Mouse (Mus musculus) layer of hippocampus, postnatal 36 days (tissue): ENCODE data around the gene Skap1. TPM values are rescaled to one million over a fixed set of nuclear protein-coding genes. Genes with fewer than 3 reads are reported as not detected.

Experiments used
- DNase-seq, 2 experiments: peaks; one replicate each; pipeline ENCODE4 v3.0.0; 2022
- total RNA-seq, 2 experiments: library from RNA; stranded (reverse); gene quantifications; 2 replicates each; pipeline ENCODE4 v1.2.3; 2021

Gene Skap1
- total RNA-seq, 2 experiments from 2014 or later: 0.60 to 1.0 TPM

DNA sequence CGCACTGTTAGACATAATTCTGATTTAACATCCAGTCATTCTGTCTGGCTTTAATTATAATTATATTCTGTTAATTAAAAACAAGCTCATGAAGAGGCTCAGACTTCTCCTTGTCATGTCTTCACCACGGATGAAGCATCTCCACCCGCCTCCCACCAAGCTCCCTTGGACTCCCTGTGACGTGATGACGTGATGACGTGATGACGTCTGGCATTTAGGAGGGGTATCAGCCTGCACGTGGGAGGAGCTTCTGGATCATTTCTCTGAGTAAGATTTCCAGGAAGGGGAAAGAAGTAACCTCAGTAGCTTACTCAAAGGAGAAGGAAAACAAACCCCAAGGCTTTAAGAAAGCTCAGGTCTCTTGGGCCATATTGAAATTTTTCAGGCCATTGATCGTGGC lies 165.4 kb downstream of the Skap1 start:
- DNase-seq: peak; percentile 12 to 47

DNA sequence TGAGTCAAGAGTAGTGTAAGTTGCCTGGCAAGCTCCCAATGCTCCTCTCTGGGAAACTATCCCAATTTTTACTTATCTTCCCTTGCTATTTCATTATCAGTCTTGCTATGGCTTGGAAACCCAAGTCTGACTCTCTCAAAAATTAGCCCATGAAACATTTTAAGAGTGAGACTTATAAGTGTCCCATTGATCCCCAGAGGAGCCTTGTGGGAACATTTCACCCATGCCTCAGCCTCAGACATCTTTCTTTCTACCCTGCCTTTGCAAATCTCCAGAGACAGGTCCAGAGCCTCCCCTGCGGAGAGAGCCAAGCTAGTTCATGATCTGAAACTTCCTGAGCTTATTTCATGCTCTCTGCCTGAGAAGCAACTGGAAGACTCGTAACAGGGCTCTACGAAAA lies 167.1 kb downstream of the Skap1 start:
- DNase-seq: no peak

DNA sequence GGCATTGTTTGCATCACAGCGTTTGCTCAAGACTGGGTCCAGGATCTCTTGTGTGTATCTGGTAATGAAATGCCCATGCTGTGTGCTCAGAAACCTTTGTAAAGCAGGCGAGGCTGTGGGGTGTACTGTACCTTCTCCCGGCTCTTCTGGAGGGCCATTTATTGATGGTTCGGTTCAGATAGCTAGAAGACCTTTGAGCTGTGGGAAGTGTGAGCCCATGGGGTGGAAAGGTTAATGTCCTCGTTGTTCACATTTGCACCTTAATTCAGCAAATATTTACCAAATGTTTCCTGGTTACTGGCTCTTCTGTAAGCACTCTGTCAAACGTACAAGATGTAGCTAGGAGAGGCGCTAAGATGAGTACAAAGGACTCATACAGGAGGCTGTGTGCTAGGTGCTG lies 173.5 kb downstream of the Skap1 start:
- DNase-seq: no peak

DNA sequence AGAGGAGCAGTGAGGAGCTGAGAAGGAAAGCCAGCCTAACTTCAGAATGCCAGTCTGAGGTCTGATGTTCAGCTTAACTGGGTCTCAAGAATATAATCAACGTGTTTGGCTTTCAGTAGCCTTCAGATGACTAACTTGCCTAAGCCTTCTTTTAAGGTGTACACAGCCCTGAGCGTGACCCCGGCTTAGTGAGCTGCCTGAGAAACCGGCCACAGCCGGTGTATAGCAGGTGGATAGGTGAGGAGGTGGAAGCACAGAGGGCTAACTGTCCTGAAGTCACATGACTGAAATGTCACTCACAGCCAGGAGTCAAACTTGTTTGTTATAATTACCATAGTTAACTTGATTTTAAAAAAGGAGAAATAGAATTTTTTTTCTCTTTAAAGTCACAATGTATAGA lies 175.4 kb downstream of the Skap1 start:
- DNase-seq: no peak

DNA sequence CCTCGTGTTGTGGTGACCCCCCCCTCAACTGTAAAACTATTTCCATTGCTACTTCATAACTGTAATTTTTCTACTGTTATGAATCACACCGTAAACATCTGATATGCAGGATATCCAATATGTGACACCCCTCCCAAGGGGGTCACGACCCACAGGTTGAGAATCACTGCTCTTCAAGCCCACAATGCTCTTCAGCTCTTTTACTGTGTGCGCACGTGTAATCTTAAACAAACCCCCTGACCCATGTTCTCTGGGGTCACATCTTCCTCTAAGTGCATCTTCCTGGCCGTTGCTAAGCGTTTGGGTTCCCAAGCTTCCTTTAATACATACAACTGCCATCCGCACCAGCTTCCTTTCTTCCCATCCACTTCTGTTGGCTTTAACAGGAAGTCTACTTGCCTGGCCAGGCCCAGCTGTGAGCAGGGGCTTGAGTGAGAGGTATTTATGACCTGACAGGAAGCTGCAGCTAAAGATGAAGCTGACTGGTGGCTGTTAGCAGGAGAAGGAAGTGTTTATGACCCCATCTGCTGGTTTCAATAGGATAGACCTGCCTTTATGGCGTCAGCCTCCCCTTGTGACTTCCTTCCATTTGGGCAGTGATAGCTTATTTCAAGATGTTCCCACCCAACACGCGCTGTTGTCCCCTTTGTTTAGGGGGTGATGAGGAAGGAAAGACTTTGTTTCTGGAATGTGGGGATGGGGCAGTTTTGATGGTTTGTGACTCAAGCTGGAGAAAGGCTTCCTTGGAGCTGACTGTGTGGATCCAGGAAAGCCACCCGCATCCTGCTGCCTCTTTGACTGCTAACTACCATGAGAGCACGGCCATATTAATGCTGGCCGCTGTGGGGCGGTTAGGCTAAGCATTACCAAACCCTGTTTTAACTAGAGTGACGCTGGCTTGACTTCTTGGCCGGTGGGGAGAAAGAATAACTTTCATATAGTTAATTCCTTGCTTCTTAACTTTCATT lies 178.1 kb downstream of the Skap1 start:
- DNase-seq: no peak

DNA sequence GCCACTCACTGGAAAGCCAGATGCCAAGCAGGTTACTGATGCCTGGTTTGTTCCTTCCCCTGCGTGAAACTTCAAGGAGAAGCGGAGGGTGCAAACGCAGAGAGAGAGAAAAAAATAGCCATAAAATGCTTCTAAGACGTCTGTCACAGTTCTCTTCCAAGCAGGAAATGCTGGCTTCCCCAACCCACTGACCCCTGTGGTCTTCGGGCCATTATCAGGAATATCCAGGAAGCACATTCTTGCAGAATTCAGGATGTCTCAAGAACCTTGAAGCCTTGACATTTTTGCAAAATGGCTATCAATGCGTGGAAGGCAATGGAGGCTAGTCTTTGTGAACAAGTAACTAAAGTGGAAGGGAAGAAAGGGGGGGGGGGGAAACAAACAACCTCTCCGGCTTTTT lies 180.6 kb downstream of the Skap1 start:
- no peak for DNase-seq

DNA sequence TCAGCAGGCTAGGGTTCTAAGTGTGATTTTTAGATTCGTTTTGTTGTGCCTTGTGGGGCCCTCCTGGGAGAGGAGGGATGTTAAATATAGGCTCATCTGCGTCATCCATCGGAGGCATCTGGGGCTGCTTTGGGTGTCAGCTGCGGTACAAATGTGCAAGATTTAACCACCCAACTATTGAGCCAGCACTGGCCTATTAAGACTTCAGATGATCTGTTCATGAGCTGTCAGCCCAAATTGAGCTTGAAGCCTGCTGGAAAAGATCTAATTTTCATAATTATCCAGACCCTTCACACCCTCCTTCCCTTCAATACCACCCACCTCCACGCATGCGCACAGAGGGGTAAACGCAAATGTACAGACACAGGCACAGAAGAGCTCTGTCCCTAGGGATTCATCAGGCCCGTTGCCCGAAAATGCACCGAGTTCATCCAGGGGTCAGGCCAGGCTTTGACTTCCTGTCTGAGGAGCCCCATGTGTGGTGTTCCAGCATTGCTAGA lies 181.2 kb downstream of the Skap1 start:
- peak; percentile 14 for DNase-seq

DNA sequence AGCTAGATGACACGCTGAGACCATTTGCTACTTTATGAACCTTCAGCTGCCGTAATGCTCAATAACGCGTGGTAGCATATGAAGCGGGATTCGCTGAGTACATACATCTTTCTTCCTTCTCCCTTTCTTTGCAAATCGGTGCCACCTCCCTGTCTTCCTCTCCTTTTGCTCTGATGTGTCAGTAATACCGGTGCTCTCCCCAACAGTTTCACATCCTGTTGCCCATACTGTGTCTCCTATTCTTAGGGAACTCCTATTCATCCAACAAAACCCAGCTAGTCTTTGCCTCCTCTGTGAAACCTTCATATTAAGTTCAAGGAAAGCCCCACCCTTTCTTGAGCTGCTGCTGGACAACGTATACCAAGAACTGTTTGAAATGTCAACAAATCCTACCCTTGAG lies 187.5 kb downstream of the Skap1 start:
- DNase-seq: no peak

DNA sequence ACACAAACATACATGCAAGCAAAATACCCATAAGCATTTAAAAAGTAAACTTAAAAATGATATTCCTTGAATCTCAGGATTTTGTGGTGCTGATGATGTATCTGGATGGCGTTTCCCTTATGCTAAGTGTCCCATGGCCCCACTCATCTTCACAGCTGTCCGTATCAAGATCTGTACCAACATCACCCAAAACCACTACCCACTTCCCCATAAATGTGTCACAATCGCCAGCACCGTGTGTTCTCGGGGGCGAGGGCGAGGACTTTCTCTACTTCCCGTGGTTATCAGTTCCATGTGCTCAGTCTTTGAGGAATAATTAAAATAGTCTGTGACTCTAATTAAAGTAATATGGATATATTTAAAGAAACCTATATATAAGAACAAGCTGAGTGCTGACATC lies 189.5 kb downstream of the Skap1 start:
- DNase-seq: no peak

DNA sequence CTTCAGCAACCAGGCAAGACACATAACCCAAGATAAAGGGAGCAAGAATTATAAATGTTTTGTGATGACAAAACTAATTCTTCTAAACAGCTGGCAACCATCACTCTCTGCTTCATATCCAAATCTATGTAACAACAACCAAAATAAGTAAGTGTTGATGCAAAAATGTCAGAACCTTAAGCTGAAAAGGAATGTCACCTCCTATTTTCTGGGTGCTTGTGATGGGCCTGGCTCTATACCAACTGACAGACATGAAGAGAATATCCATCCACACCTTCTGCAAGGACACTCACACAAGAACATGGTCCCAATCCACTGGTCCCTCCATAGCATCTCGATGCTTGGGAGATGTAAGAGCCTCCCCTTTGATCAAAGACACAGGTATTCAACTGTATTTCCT lies 194.0 kb downstream of the Skap1 start:
- no peak for DNase-seq

DNA sequence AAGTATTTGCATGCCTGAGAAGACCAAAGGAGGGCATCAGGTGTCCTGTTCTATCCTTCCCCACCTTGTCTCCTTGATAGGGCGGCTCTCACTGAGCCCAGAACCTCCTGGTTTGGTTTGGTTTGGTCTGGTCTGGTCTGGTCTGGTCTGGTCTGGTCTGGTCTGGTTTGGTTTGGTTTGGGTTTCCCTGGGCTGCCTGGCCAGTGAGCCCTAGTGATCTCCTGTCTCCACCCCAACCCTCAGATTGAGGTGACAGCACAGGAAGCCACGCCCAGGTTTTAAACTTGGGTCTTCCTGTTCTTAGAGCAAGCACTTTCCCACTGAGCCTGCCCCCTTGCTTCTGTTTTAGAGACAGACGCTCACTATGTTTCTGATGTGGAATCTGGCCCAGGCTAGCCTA lies 202.5 kb downstream of the Skap1 start:
- no peak for DNase-seq

DNA sequence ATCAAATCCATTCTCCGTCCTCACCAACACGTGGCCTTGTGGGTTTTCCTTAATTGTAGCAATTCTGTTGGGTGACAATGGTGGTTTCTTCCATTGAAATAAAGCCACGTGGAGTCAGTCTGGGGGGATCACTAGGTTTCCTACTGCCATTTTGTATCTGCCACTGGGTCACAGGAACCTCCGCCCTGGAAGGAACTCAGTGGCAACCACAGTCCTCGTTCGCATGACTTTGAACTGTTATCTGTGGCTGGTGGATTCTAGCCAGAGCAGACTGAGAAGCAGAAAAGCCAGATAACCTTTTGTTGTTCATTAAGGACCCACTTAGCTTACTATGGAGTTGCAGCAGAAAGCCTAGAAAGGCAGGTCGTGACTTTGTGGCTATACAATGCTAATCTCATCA lies 204.0 kb downstream of the Skap1 start:
- no peak for DNase-seq

DNA sequence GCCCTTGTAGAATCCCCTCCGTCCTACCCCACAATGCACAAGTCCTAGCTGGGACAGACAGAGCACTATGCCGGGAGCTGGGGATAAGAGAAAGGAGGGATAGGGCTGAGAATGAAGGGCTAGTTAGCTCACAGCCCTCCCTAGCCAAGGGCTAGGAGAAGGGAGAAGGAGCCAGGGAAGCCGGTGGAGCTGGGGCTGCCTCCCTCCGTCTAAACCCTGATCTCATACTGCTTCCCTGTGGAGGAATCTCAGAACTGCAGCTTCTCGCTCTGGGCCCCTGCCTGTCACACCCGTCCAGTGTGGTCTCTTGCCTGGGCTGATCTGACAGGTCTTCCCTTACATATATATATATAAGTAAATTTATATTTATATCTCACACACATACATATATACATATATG lies 209.4 kb downstream of the Skap1 start:
- peak; percentile 34 to 37 for DNase-seq

DNA sequence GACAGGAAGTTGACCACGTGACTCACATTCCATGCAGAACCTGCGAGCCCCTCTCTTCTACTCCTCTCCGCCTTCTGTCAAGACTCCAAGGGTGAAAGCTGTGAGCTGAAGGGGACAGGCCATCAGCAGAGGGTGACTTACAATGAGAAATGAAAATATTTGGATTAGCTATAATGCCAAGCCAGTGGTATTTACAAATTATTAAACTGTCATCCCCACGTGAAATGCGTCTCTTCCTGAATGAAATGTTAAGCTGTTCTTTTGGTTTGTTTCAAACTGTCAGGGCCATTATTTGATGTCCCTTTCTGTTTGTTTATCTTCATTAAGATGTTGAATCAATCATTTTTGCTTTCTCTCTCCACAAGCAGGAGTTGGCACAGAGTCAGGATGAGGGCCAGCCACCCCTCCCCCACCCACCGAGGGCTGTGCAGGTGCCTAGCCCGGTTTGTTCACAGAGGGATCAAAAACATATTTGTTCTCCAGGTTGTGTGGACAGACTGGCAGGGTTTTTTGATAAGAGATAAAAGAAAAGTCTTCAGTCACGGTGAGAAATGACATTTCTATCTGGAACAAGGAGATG lies 210.5 kb downstream of the Skap1 start:
- no peak for DNase-seq

DNA sequence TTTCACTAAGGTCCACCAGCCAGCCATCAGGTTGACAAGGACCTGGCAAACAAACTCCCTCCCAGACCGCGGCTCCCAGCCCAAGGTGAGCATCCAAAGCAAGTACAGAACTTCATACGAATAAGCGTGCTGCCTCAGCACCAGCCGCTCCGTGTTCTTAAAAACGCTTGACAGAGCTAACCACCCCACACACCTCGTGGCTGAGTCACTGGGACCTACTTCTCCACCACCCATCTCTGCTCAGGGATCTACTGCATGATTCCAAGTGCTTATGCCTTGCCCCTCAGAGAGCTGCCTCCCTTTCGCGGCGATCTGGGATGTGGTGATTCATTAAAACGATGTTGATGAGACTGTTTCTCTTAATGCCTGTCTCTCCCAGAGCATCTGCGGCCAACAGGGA lies 213.6 kb downstream of the Skap1 start:
- no peak for DNase-seq

DNA sequence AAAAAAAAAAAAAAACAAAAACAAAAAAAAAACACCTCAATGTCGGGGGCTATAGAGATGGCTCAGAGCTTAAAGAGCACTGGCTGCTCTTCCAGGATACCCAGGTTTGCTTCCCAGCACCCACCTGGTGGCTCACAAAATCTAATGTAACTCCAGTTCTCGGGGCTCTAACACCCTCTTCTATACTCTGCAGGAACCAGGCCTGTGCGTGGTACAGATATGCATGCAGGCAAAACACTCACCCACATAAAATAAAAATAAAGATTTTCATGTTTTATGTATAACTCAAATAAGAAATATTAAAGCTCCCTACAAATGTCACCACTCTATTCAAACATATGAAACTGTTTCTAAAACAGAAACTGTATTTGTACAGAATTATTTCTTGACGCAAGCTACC lies 214.6 kb downstream of the Skap1 start:
- no peak for DNase-seq

DNA sequence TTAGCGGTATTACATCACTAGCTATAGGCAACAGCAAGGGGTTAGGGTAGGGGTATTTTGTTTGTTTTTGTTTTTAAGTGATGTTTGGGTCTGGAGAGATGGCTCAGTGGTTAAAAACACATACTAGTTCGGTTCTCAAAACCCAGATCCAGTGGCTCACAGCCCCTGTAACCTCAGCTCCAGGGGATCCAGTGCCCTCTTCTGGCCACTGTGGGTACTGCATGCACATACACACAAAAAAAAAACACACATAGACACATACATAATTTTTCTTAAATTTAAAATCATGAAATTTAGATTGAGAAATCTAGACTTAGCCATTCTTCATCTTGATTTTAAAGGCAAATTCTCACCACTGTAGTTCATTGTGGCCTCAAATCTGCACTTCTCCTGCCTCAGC lies 221.0 kb downstream of the Skap1 start:
- DNase-seq: no peak

DNA sequence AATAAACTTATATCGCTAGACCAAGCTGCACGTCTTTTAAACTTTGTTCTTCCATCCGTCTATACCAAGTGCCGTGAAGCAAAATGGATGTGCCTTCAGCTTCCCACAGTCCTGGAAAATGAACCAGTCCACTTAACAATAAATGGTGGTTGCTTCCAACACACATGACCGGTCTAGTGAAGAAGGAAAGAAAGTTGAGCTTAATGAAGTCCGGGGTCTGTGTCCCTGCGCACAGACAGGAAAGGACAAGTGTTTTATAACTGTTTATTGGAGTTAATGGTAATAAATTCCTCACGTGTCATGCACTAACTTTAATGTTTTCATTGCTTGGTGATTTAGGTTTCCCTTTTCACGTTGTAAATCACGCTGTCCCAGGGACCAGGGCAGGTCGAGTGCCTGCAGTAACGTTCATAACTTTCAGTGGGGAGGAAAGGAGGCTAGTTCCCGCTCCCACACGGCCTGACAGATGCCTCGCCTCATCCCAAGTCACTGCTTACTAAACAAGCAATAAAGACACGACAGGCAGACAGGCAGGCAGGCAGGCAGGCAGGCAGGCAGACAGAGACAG lies 222.4 kb downstream of the Skap1 start:
- DNase-seq: no peak

DNA sequence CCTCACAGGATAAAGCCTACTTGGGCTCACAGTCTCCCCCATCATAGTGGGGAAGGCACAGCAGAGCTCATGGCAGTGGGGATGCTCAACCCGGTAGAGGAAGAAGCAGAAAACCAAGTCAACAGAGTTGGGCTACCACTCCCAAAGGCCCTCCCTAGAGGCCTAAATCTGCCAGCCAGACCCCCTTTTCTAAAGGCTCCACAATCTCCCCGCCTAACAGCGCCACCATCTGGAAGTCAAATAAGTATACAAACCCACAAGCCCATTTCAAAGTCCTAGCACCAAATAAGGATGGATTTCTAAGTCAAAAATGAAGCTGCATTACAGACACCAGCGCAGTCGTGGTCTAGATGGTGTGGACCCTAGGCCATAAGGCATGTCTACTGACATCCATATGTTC lies 227.9 kb downstream of the Skap1 start:
- no peak for DNase-seq

DNA sequence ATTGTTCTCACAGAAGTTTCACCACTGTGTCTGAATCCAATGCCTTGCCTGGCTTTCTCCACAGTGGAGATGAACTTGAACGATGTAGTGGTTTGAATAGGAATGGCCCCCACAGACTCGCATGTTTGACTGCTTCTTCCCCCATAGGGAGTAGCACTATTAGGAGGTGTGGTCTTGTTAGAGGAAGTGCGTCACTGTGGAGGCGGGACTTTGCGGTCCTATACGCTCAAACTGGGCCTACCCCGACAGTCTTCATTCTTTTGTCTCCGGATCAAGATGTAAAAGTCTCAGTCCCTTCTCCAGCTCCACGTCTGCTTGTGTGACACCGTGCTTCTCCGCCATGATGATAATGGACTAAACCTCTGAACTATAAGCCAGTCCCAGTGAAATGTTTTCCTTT lies 229.0 kb downstream of the Skap1 start:
- DNase-seq: no peak

DNA sequence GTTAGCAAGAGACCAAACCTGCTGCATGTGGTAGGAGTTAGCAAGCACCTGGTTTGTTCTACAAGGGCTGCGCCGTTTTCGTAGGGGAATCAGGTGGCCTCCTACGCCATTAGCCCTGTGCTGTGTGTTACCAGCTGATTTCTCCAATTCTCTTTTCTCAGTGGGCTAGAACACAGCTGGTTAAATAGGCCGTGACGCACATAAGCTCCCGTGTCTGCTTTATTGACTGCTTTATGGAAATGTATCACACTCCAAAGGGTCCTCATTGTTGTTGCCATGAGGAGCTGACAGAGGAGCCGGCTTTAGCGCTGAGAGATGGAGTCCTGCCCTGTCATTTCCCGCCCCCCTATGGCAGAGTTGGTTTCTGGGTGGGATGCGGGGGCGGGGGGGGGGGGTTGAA lies 230.4 kb downstream of the Skap1 start:
- no peak for DNase-seq

DNA sequence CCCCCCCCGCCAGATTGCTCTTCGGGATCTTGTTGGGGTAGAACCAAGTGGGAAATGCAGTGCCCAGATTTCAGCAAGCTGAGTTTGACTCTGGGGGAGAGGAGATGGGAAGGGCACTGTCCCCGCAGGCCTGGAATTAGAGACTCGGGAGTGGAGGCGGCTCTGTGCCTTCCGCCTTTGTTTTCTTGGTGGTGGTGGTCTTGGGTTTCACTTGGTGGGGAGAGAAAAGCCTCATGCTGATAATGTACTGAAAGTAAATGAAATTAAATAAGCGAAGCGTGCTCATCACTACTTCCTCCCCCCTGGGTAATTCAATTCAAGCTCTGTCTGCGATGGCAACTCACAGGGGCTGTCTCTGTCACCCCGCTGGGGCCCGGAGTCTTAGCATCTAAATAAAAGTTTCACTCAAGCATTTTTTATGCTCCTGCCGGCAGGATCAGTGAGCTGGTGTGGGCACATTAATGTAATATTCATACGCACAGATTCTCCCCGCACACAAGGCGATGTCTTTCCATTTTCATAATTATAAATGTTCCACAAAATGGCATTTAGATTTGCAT lies 231.9 kb downstream of the Skap1 start:
- no peak for DNase-seq

DNA sequence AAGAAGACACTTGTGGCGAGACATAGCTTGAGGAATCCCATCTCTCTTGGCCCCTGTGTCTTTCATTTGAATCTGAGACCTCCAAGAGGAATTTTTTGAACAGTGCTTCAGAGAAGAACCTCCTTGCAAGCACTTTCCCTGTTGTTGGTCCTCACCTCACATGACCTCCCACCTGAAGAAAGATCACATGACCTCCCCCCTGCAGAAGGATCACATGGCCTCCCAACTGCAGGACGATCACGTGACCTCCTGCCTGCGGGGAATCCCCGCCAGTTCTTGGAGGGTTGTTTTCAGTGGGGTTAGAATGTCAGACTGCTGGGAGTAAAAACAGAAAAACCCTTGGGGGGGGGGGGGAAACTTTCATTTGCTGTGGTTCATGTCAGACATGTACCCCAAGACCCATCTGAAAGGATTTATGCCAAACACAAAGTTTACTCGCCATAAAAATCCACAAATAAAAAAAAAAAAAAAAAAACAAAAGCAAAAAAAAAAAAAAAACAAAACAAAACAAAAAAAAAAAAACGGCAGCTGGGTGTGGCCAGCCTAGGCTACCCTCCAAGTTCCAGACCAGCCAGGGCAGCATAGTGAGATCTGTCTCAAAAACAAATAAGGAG lies 232.6 kb downstream of the Skap1 start:
- DNase-seq: no peak
